Mouse (Mus musculus) T-helper 2 cell (primary cell): ENCODE results near the gene Aifm1.
"Not testable (repeated sequence)": the region's sequence is repeated elsewhere in the genome, so short reads cannot be mapped to it uniquely, and the experiment has no call there.

ENCODE experiments used
- in situ Hi-C: fragments of 300-600 bp; cut with MboI, MseI; formaldehyde crosslinking; loops from one replicate; pipeline ENCODE4 v1.15.1; 2025; ENCODE audit warnings: high pct_unique_total_duplicates

Aifm1 gene

DNA sequence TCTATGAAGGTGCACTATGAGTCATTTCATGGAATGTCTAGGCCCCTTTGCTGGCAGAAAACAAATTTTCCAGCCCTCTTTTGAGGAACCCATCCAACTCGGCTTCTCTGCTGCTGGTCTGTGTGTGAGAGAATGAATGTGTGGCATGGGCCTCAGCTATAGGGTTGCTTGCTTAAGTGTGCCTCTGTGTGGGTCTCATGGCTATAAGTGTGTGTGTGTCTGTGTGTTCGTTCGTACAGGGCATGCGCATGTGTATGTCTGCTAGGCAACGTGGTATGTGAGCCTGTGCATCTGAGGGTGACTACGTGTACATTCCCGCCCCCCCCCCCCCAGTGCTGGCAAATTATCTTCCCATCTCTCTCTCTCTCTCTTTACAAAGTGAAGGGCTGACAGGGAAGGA, 52.9 kb downstream of the Aifm1 start:
- in situ Hi-C loops: loop anchor here (5.0 kb wide), 1 partner anchor 33 kb away; no protein-coding TSS in a partner anchor

DNA sequence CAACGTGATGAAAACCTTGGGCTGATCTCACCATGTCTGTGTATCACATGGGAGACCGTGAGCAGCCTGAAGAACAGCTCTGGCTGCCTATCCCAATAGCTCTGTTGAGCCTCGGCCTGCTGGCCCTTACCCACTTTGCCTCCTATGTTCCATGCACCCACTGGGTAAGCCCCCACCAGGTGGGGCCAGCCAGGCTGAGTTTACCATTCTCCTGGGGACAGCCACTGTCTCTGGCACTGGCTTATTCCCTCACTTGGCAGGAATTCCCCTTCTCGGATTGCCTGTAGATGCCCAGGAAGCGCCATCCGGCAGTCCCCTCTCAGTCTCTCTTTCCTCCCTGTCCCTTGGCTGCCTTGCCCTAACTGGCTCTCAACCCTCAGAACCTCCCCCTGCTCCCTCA, 56.4 kb downstream of the Aifm1 start:
- in situ Hi-C loops: no loop called here

DNA sequence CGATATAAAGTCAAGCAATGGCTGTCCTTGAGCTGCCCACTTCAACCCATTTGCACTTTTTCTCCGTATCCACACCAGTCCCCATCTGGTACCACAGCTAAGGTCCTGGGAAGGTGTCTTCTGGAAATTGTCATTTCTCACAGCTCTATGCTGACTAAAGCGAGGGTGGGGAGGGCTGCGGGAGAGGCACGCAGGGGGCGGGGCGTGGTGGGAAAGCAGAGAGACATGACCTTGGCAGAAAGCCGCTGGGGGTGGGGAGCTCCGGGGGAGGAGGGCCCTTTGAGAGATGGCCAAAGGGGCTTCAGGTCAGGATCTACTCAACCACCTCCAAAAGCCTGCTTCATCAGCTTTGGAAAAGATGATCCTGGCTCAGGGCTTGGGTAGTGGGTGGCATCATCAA, 58.3 kb downstream of the Aifm1 start:
- in situ Hi-C loops: no loop called here

DNA sequence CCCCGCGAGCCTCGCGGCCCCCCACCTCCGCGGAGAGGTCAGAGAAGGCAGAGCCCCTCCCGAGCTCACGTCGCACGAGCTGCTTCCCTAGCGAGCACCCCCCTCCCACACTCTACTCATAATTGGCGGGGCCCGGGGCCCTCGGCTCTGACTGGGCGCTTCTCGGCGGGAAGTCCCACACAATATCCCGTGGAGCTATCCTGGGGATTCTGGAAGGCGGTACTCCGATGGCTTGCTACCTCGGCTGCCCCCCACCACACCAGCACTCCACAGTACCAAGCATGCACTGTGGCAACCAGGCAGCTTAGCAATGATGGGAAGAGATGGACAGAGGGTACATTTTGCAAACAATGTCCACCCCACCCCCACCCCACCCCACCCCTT, 58.9 kb downstream of the Aifm1 start:
- in situ Hi-C loops: no loop called here

DNA sequence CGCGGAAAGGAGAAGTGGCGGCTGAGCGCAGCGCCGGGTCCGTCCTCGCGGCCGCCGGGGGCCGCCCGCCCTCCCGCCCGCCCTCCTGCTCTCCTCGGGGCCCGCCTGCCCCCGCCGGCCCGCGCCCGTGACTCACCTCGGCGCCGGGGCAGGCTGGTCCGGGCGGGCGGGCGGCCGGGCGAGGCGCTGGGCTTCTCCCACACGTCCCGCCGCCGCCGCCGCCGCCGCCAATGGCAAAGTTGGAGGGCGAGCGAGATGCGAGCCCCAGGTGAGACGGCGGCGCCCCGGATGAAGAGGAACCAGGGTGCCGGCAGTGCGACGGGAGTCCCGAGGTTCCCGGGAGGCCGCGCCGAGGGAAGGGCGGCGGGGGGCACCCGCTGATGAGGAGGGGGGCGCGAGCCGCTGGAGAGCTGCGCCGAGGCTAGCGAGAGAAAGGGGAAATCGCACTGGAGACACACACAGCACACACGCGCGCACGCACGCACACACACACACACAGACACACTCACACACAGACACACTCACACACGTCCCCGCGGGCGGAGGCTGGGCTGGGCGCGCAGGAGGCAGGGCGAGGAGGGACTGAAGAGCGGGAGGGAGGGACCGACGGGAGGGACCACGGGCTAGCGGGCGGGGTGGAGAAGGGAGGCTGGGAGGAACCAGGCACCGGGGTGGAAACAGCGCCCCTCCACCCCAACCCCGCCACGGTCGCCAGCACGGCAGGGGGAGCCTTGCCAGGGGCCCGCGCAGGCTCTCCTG, 59.4 kb downstream of the Aifm1 start:
- in situ Hi-C loops: no loop called here

DNA sequence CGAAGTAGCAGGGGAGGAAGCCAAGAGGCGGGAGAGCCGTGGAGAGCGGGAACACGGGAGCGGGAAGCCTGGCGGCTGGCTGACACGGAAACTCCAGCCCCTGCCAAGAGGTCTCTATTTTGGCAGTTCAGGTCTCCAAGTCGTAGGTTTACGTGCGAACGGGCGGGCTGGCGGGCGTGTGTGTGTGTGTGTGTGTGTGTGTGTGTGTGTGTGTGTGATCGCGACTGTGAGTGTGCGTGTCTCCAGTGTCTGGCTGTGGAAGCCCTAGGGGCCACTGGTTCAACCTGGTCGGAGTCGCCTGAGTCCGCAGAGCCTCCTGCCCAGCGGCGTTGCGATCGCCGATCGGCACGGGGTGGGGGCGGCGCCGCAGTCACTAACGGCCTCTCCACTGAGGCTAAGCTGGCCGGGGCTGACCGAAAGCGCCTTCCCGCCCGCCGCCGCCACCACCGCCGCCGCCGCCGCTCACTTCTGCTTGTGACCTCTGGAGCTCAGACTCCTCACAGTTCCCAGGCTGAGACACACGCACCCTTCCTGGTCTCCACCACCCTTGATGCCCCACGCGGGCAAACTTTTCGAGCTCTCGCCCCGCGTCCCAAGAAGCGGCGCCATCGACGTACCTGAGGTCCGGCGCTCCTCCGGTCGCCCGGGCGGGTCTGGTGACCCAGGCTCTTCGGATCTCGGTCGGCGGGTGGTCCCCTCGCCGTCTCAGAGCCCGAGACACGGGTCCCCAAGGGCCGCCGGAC, 60.3 kb downstream of the Aifm1 start:
- in situ Hi-C loops: no loop called here

DNA sequence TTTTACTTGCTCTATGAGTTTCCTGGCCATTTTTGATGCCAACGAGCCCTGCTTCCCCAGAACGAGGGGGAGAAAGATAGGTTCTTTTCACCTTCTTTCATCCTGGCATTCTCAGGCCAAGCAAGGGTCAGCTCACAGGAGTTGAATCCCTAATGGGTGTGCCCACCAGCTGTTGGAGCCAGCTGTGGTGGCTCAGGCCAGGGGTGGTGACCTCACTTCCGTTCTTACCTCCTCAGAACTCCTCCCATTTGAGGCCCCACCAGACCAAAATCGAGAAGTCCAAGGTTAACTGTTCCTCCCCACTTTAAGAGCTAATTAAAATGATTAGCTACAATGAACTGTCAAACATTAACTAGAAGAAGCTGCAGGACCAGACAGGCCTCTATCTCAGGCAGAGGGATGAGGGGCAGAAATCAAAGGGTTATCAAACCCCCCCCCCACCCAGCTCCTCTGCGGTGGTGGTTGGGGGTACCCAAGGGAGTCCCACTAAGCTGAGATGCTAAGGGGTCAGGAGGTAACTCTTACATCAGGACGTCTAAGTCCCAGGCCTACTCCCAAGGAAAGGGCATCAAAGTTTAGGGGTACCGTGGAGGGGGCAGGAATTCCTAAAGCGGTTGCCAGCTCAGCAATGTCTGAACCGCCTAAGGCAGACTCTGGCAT, 61.0 kb downstream of the Aifm1 start:
- in situ Hi-C loops: no loop called here

DNA sequence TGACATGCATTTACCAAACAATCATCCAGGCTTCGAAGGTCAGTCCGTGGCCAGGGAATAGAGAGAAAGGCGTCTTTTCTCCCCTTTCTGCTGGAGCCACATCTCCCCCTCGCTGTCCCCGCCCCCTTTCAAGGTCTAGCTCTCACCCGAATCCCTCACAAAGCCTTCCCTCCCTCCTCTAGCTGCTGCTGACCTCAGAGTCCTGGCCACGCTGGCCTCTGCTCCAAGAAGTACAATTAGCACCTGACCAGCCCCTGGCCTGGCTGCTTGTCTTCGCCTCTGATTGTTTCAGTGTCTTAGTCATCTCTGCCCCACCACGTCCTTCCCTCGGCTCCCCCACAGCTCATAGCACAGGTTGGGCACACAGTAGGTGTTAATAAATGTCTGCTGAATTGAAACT, 63.7 kb downstream of the Aifm1 start:
- in situ Hi-C loops: no loop called here

DNA sequence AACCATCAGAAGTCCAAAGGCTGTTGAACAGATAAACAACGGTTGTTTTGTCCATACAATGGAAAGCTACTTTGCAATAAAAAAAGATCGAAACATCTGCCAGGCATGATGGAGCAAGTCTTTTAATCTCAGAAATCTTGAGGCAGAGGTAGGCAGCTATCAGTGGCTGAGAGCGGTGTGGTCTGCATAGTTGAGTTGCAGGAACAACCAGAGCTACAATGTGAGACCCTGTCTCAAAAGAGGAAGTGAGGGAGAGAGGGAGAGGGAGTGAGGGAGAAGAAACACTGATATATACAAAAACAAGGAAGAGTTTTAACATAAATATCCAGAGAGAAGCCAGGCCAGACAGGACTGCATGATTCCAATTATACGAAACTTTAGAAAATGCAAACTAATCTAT, 68.7 kb downstream of the Aifm1 start:
- in situ Hi-C loops: no loop called here

DNA sequence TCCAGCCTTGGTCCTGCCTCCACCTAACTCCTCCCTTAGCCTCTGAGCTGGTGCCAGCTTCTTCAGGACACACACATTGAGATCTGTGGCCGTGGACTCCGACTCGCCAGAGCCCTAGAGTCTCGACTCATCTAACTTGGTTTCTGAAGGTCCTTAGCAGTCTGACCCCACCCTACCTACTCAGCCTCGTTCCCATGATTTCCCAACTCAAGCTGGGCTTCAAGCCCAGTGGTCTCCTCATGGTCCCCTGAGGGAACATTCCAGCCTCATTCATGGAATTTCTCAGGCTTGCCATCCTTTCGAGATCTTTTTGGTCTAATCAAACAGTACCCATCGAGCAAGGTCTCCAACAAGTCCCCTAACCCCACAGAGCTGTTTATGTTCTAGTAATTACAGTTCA, 71.4 kb downstream of the Aifm1 start:
- in situ Hi-C loops: no loop called here

DNA sequence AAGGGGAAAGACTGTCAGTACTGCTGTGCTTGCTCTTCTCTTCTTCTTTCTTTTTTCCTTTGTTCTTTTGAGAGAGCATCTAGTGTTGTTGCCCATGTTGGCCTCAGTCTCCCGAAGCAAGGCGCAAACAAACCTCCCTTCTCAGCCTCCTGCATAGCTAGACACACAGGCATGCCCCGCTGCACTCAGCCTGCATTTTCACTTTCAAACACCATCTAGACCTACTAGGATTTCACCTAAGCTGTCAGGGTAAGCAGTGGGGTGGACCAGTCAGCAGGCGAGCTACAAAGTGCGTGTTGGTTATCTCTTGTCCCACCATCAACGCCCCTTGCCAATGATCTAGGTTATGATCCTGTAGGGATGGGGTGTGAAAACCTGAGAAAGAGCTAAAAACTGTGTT, 71.8 kb downstream of the Aifm1 start:
- in situ Hi-C loops: no loop called here

DNA sequence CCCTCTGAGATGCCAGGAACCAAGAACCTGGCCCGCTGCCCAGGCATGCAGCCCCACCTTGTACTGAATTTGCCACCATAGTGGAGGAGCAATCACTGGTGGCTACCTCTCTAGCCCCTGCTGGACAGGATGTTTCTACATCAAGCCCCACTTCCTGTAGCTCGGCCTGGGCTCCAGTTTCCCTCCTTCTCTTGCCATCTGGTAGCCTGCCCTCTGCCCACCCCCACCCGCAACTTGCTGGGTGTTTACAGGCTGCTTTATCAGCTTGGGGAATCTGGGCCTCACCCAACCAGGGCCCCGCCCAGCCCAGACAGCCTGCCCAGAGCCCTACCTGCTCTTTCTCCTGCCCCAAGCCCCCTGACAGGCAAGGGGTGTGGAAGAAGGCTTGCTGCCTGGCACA, 74.3 kb downstream of the Aifm1 start:
- in situ Hi-C loops: no loop called here

DNA sequence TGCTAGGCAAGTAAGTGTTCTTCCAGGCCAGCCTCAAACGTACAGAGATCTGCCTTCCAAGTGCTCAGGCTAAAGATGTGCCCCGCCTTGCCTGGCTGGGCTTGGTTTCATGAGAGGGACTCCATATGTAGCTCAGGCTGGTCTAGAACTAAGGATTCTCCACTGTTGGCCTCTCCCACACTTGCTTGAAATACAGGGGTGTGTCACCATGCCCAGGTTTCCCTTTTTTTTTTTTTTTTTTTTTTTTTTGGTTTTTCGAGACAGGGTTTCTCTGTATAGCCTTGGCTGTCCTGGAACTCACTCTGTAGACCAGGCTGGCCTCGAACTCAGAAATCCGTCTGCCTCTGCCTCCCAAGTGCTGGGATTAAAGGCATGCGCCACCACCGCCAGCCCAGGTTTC, 77.3 kb downstream of the Aifm1 start:
- in situ Hi-C loops: not testable (repeated sequence)

DNA sequence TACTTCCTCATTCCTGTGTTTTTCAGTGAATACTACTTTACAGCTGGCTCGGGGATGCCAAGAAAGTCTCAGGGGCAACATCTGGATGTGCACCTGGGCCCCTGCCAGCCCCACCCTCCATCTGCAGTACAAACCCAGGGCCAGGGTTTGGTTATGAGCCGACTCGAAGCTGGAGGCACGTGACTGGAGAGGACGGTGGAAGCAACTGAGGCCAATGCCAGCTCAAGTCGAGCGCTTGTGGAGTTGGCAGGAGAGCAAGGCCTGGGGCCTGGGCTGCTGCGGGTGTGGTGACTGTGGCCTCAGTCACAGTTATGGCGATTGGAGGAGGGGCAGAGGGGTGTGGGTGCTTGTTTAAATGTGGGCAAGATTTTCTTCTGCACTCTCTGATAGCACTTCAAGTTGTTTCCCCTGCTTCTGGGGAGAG, 77.9 kb downstream of the Aifm1 start:
- in situ Hi-C loops: no loop called here

DNA sequence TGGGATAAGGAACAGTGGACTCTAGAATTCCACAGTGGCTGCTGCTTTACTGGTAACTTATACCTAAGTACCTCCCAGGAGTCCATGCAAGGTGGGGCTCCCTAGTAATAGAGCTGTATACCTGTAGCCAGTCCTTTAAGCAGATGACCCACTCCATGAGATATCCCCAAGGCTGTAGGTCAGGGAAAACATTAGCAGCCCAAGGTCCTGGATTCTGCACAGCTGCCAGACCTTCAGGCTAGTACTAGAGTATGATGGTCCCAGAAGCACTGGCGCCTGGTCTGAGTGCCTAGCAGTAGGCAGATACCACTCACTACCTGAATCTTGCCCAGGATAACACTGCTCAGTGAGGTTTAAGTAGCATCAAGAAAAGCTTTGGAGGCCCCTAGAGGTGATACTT, 79.1 kb downstream of the Aifm1 start:
- in situ Hi-C loops: no loop called here

DNA sequence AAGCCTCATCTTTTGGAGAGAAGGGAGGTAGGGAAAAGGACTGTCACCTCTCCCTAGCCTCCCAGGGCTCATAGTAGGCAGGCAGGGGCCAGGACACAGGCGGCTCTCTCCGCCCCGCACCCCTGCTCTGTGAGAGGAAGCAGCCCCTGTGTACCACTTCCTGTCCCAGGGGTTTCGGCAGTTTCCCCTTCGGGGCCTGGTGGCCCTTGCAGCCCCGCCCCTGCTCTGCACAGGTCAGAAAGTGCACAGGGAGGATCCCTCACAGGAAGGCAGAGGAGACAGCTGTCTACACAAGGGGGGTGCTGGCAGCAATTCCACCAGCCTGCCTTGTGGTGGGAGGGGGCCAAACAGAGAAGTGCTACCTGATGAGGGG, 79.8 kb downstream of the Aifm1 start:
- in situ Hi-C loops: no loop called here

DNA sequence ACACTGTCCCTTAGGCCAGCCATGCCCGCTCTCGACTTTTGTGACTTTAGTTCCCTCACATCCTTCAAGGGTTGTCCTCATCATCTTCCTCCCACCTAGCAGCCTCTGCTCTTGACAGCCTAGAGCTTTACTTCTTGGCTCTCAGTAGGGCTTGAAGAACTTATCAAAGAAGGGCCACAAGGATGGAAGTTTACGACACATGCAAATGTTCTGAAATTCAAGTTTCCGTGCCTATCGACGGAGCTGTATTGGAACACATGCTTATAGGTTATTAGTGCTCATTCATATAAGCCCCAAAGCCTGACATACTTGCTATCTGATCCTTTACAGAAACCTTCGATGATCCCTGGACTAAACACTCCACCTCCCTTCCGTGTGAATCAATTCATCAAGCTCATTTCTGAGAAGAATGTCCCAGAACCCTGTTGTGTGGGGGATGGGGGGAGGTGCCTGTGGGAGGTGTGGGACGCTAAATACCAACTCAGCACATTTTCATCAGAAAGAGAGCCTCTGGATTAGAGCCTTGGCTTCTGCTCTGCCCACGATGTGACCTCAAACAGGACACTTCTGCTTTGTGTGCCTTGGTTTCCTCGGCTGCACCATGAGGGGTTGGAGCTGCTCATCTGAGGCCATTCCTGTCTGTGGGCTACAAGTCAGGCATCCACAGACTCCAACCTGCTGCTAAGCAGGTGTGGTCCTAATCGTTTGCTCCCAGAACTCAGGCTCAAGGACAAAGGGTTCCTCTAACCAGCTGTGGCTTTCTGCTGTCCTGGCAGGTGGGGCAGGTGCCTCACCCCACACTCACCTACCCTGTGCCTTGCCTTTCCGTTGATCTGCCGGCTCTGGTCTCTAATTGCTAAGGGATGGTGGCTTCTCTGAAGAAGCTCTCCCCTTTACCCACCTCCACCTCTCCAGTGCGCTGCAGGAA, 80.5 kb downstream of the Aifm1 start:
- in situ Hi-C loops: no loop called here

DNA sequence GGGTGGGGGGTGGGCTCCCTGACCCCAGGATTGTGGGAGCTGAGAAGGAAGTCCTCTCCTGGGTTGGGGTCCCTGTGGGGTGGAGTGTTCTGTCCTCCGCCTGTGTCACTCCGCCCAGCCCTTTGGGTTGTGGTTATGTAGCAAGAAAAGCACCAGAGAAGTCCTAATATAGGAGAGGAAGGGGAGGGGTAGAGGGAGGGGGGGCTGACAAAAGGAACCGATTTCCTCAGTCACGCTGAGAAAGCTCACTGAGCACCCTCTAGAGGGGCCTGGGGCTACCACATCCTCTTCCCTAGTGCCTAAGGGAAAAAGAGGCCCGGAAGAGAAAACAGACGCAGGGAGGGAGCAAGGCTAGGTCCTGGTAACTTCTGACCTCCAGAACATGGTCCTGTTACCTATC, 83.8 kb downstream of the Aifm1 start:
- in situ Hi-C loops: loop anchor here (5.0 kb wide), 1 partner anchor 33 kb away; the partner anchor contains the start of gene Elf4

DNA sequence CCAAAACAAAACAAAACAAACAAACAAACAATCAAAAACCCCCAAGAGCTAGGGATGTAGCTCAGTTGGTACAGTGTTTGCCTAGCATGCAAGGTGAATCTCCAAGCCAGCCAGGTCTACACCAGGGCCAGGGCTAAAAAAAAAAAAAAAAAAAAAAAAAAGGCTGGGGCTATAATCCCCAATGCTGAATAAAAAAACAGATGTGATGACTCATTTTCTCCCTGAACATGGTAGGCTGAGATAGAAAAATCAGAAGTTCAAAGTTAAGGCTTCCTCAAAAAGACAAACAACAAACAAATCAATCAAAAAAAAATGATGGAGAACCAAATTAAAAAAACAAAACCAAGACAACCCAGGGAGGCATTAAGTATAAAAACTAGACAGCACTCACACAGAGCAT, 84.3 kb downstream of the Aifm1 start:
- in situ Hi-C loops: loop anchor here (5.0 kb wide), 1 partner anchor 33 kb away; the partner anchor contains the start of gene Elf4

DNA sequence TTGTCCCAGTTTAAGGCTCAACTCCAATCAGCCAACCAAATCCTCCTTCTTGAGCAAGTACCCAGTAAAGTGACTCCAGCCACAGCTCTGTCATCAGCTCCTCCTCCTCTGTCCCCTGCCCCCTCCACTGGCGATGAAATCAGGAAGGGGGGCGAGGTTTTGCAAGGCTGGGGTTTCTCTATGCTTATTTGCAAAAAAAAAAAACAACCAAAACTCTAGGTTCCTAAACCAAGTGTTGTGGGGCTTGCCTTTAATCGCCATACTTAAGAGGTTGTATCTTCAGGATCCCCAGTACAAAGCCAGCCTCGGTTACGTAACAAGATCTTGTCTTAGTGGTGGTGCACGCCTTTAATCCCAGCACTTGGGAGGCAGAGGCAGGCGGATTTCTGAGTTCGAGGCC, 84.7 kb downstream of the Aifm1 start:
- in situ Hi-C loops: loop anchor here (5.0 kb wide), 1 partner anchor 34 kb away; the partner anchor contains the start of gene Elf4

DNA sequence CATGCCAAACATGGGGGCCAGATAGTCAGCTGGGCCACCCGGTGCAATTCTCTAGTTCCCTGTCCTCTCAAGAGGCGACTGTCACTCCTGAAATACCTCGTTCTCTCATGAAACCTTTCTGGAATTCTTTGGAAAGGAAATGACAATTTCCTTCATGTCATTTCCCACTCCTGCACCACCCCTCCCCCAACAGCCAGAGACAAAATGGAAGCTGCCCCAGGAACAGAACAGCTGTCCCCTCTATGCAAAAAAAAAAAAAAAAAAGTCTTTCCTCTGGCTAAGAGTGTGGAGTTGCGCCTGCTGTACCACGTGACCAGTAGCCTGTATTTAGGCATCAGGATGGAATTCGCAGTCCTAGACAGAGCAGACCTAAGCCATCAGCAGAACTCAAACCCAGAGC, 85.1 kb downstream of the Aifm1 start:
- in situ Hi-C loops: loop anchor here (5.0 kb wide), 1 partner anchor 34 kb away; the partner anchor contains the start of gene Elf4
